In the genomic region with DNA sequence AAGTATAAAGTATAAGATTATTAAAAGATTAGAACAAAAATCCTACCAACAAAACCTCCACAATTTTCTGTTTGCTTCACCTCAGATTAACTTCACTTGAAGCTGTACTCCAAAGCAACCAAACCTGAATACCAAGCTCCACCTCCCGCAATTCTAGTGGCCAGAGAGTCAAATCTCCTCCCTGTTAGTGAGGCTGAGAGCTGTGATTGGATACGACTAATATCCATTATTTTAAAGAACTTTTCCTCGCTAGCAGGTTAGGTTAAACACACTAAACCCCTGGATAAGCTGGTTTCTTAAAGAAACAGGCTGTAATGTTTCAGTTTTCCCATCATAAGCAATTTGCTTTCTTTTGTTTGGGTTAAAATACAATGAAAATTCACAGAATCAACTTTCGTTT, we compare ENCODE assay signal across 2 mouse cellular contexts.
TF ChIP-seq lines count a peak whose summit lies in the region.

No protein-coding gene starts in this region.

TF ChIP-seq in CH12.LX, 34 proteins besides CTCF, POLR2A, EP300 and RAD21 (continued from another document):
- TF ChIP-seq USF2 (conservative IDR thresholded peaks at IDR 0.05; ENCODE audit: low read depth, low read length) (no peak), HCFC1 (IDR thresholded peaks at IDR 0.05; ENCODE audit: low read depth, low read length) (peak; percentile 79), ELF1 (IDR thresholded peaks at IDR 0.05; ENCODE audit: low read depth, low read length) (peak; percentile 31; the same call in 1 of the 2 replicates), TBP (conservative IDR thresholded peaks at IDR 0.05; ENCODE audit: low read depth, low read length) (peak; percentile 92), CHD2 (IDR thresholded peaks at IDR 0.05; ENCODE audit: low read length) (peak; percentile 82), SIN3A (IDR thresholded peaks at IDR 0.05; ENCODE audit: low read length) (peak; percentile 74), TCF12 (IDR thresholded peaks at IDR 0.05; ENCODE audit: low read depth, low read length) (peak; percentile 66)

TF ChIP-seq in myocyte, 11 proteins besides CTCF, POLR2A, EP300 and RAD21 (continued from another document):
- TF ChIP-seq CEBPB (IDR thresholded peaks at IDR 0.05; ENCODE audit: insufficient read depth, poor library complexity, severe bottlenecking) (no peak), MAX (IDR thresholded peaks at IDR 0.05; ENCODE audit: low read depth) (no peak), USF1 (IDR thresholded peaks at IDR 0.05; ENCODE audit: low read depth) (no peak), SRF (IDR thresholded peaks at IDR 0.05; ENCODE audit: control insufficient read depth, insufficient read length, low read depth) (no peak), E2F4 (IDR thresholded peaks at IDR 0.05; ENCODE audit: insufficient read depth) (no peak), REST (IDR thresholded peaks at IDR 0.05; ENCODE audit: insufficient read depth, insufficient read length) (no peak), TCF3 (IDR thresholded peaks at IDR 0.05; ENCODE audit: insufficient read length, low read depth) (no peak), TCF12 (IDR thresholded peaks at IDR 0.05; ENCODE audit: insufficient read depth, poor library complexity, severe bottlenecking) (no peak)
